Mouse (Mus musculus) forebrain, embryonic 11.5 days (tissue): ENCODE data around the gene Parva. TPM values are rescaled to one million over a fixed set of nuclear protein-coding genes. Genes with fewer than 3 reads are reported as not detected.

Source experiments
- ATAC-seq: fragments of 200-750 bp; cut with Nextera tagmentation; replicated peaks from 2 replicates; pipeline ENCODE4 v1.8.0; 2017; ENCODE audit warnings: moderate TSS enrichment; ENCODE audit not compliant: low FRiP score
- DNase-seq: peaks from one replicate; pipeline ENCODE4 v3.0.0-alpha.2; 2017; ENCODE audit warnings: low spot score
- H3K27ac ChIP-seq: fragments of 300-500 bp; sonication (generic); 2 replicates; pipeline ENCODE4 v1.5.1; 2014; ENCODE audit warnings: low read depth, low read length
- H3K27me3 ChIP-seq: fragments of 300-500 bp; sonication (generic); 2 replicates; pipeline ENCODE4 v1.6.1; 2014; ENCODE audit warnings: mild to moderate bottlenecking, low read length, mixed read lengths; ENCODE audit not compliant: control insufficient read depth, insufficient read depth
- H3K36me3 ChIP-seq: fragments of 300-500 bp; sonication (generic); 2 replicates; pipeline ENCODE4 v1.6.1; 2014; ENCODE audit warnings: mild to moderate bottlenecking, low read length, moderate library complexity, mixed read lengths; ENCODE audit not compliant: control insufficient read depth, insufficient read depth
- H3K4me1 ChIP-seq: fragments of 300-500 bp; sonication (generic); replicated peaks from 2 replicates; pipeline ENCODE4 v1.6.1; 2014; ENCODE audit warnings: low read length, mixed read lengths; ENCODE audit not compliant: control insufficient read depth, insufficient read depth
- H3K4me2 ChIP-seq: fragments of 300-500 bp; sonication (generic); 2 replicates; pipeline ENCODE4 v1.6.1; 2014; ENCODE audit warnings: low read depth, mild to moderate bottlenecking, low read length, moderate library complexity, mixed read lengths; ENCODE audit not compliant: severe bottlenecking
- H3K4me3 ChIP-seq: fragments of 300-500 bp; sonication (generic); 2 replicates; pipeline ENCODE4 v1.5.1; 2014; ENCODE audit warnings: low read depth, low read length
- H3K9ac ChIP-seq: fragments of 300-500 bp; sonication (generic); 2 replicates; pipeline ENCODE4 v1.6.1; 2014; ENCODE audit warnings: low read length
- H3K9me3 ChIP-seq: fragments of 300-500 bp; sonication (generic); 2 replicates; pipeline ENCODE4 v1.6.1; 2016; ENCODE audit warnings: low read length, mixed read lengths; ENCODE audit not compliant: control insufficient read depth
- WGBS: fragments of 180-500 bp; shearing (Covaris S2); extraction: QIAGEN DNeasy Blood & Tissue Kit; methylation state at CpG from one replicate; pipeline ENCODE4 v1.1.7; 2014; 5-methylcytosine and 5-hydroxymethylcytosine counted together
- polyA plus RNA-seq: library from polyadenylated mRNA; unstranded; fragments of >200 nt; fragmentation: Nextera tagmentation; extraction: Ambion mirVana; gene quantifications from 2 replicates; pipeline ENCODE4 v1.2.1, GENCODE M21; 2014

Parva gene
- polyA plus RNA-seq, 1 experiment from 2014 or later, result 64.5 TPM

GRCm38 (mm10) chr7:112502845-112503244 lies 75.5 kb downstream of the Parva start:
- H3K4me3 ChIP-seq, result no peak overlapping the region
- 68% methylated on average over 5 of the region's 5 CpGs for WGBS
- H3K9ac ChIP-seq, result no peak overlapping the region
- H3K9me3 ChIP-seq, result no peaks in the 10 kb centered on the region
- ATAC-seq (no peak), DNase-seq (no peak)
- H3K27me3 ChIP-seq, result no peaks in the 10 kb centered on the region
- H3K4me2 ChIP-seq, result no peak overlapping the region
- H3K4me1 ChIP-seq, result 0 out of 2 replicates have a peak, but pooled peaks cover 2% of the 10 kb centered on the region
- H3K36me3 ChIP-seq, result no peaks in the 10 kb centered on the region
- H3K27ac ChIP-seq, result no peak overlapping the region

GRCm38 (mm10) chr7:112503448-112503847 lies 76.1 kb downstream of the Parva start:
- no peak overlapping the region for H3K9ac ChIP-seq
- H3K4me3 ChIP-seq, result no peak overlapping the region
- no peaks in the 10 kb centered on the region for H3K27me3 ChIP-seq
- H3K36me3 ChIP-seq, result no peaks in the 10 kb centered on the region
- no peaks in the 10 kb centered on the region for H3K9me3 ChIP-seq
- DNase-seq, result no peak
- WGBS, result 69% methylated on average over 6 of the region's 6 CpGs
- no peak overlapping the region for H3K4me2 ChIP-seq
- no peak overlapping the region for H3K27ac ChIP-seq
- no peak for ATAC-seq
- H3K4me1 ChIP-seq, result 0 out of 2 replicates have a peak, but pooled peaks cover 2% of the 10 kb centered on the region

DNA sequence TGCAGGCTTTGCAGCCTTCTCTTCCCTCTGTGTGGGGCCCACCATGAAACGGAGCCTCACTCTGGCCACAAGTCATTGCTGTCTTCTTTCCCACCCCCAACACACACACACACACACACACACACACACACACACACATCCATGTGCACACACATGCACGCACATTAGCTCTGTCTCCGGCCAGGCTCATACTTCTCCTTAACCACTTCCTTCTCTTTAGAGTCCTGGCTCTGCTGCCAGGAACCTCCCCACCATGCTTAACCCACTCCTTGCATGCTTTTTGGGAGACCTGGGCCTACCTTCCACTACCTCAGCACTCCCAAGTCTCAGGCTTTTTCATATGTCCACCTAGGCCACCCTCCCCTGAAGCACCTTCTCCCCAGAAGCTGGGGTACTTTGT lies 76.6 kb downstream of the Parva start:
- WGBS, result 87% methylated on average over 3 of the region's 3 CpGs
- H3K4me2 ChIP-seq, result no peak overlapping the region
- ATAC-seq (no peak), DNase-seq (no peak)
- H3K27me3 ChIP-seq, result no peaks in the 10 kb centered on the region
- no peak overlapping the region for H3K9ac ChIP-seq
- no peaks in the 10 kb centered on the region for H3K9me3 ChIP-seq
- H3K36me3 ChIP-seq, result no peaks in the 10 kb centered on the region
- H3K27ac ChIP-seq, result no peak overlapping the region
- no peak overlapping the region for H3K4me3 ChIP-seq
- H3K4me1 ChIP-seq, result 0 out of 2 replicates have a peak, but pooled peaks cover 2% of the 10 kb centered on the region

DNA sequence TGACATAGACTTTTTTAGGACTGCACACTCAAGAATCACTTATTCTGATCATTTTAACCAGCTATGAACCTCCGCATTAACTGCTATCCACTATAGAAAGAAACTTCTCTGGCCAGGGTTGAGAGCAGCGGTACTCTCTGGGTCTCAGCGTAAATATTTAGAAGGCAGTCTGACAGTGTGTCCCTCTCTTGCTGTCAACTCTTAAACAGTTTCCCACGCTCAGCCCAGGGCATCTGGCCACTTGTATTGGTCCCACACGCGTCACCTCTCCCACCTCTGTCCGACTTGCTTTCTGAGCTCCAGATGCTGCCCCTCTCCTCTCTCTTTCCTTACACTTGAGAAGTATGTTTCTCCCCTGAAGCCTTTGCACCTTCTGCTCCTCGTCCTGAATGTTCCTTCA lies 81.8 kb downstream of the Parva start:
- H3K4me3 ChIP-seq, result no peak overlapping the region
- ATAC-seq (no peak), DNase-seq (no peak)
- H3K4me2 ChIP-seq, result no peak overlapping the region
- no peaks in the 10 kb centered on the region for H3K27me3 ChIP-seq
- H3K27ac ChIP-seq, result no peak overlapping the region
- H3K4me1 ChIP-seq, result 0 out of 2 replicates have a peak, but pooled peaks cover 4% of the 10 kb centered on the region
- no peak overlapping the region for H3K9ac ChIP-seq
- H3K36me3 ChIP-seq, result no peaks in the 10 kb centered on the region
- WGBS, result 80% methylated on average over 8 of the region's 8 CpGs
- H3K9me3 ChIP-seq, result no peaks in the 10 kb centered on the region

GRCm38 (mm10) chr7:112510336-112511048 lies 83.2 kb downstream of the Parva start:
- Histone ChIP-seq H3K27me3 (no peaks in the 10 kb centered on the region), H3K4me1 (0 out of 2 replicates have a peak, but pooled peaks cover 4% of the 10 kb centered on the region), H3K36me3 (no peaks in the 10 kb centered on the region), H3K4me2 (no peak overlapping the region), H3K4me3 (no peak overlapping the region), H3K9ac (no peak overlapping the region), H3K27ac (no peak overlapping the region), H3K9me3 (no peaks in the 10 kb centered on the region)
- 30% methylated on average over 10 of the region's 10 CpGs for WGBS
- ATAC-seq, result no peak
- DNase-seq, result no peak

- ATAC-seq (no peak), DNase-seq (no peak)
- H3K4me2 ChIP-seq, result no peak overlapping the region
- no peaks in the 10 kb centered on the region for H3K36me3 ChIP-seq
- H3K4me3 ChIP-seq, result no peak overlapping the region
- H3K27ac ChIP-seq, result no peak overlapping the region
- no peaks in the 10 kb centered on the region for H3K27me3 ChIP-seq
- H3K9me3 ChIP-seq, result no peaks in the 10 kb centered on the region
- H3K9ac ChIP-seq, result no peak overlapping the region
- H3K4me1 ChIP-seq, result 0 out of 2 replicates have a peak, but pooled peaks cover 4% of the 10 kb centered on the region
- WGBS, result 76% methylated on average over 8 of the region's 8 CpGs
These were observed 84.0 kb downstream of the Parva start for GRCm38 (mm10) chr7:112511309-112511708.

DNA sequence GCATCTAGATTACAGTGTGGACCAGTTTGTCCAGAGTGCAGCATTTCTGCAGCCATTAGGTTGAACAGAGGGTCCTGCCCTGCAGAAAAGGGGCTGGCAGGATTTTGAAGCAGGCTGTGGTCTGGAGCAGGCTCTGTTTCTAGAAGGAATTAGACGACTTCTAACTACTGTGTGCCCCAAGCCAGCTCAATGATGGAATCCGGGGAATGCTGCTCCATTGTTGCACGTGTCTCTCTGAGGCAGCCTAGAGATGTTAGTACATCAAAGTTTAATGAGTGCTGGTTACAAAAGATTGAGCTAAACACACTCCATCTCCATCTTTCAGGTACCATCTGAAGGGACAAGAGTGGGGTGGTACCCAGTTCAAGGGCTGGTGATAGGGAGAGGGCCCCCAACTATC lies 85.0 kb downstream of the Parva start:
- Histone ChIP-seq H3K9ac (no peak overlapping the region), H3K4me2 (no peak overlapping the region), H3K4me1 (0 out of 2 replicates have a peak, but pooled peaks cover 4% of the 10 kb centered on the region), H3K9me3 (no peaks in the 10 kb centered on the region), H3K4me3 (no peak overlapping the region), H3K27me3 (no peaks in the 10 kb centered on the region), H3K27ac (no peak overlapping the region), H3K36me3 (no peaks in the 10 kb centered on the region)
- no peak for DNase-seq
- 28% methylated on average over 3 of the region's 3 CpGs for WGBS
- no peak for ATAC-seq

- 84% methylated on average over 1 of the region's 1 CpGs for WGBS
- H3K4me3 ChIP-seq, result no peak overlapping the region
- H3K4me1 ChIP-seq, result 0 out of 2 replicates have a peak, but pooled peaks cover 4% of the 10 kb centered on the region
- no peaks in the 10 kb centered on the region for H3K9me3 ChIP-seq
- no peak overlapping the region for H3K9ac ChIP-seq
- H3K27me3 ChIP-seq, result no peaks in the 10 kb centered on the region
- DNase-seq, result no peak
- no peak overlapping the region for H3K4me2 ChIP-seq
- no peak overlapping the region for H3K27ac ChIP-seq
- no peaks in the 10 kb centered on the region for H3K36me3 ChIP-seq
- no peak for ATAC-seq
These were observed 85.6 kb downstream of the Parva start for GRCm38 (mm10) chr7:112512895-112513294.

DNA sequence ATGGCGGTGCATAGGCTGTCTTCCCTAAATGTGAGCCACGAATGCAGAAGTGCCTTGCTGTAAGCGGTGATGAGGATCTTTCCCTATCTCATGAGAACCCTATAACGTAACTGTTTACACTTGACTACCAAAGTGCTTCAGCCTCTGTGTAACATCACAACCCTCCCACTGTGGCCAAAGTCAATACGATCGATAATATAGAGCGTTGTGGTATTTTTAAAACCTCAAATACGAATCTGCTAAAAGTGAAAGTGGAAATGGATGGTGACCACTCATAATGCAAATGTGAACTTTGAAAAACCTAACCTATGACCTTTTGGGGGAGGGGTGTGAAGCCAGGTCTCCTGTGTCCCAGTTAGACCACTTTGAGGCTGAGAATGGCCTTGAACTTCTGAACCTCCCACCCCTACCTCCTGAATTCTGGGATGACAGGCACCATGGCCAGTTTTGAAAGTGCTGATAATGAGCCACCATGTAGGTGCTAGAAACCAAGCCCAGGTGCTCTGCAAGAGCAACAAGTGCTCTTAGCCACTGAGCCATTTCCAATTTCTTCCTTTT lies 87.4 kb downstream of the Parva start:
- H3K4me2 ChIP-seq, result no peak overlapping the region
- H3K9ac ChIP-seq, result no peak overlapping the region
- H3K36me3 ChIP-seq, result no peaks in the 10 kb centered on the region
- ATAC-seq, result no peak
- H3K27me3 ChIP-seq, result no peaks in the 10 kb centered on the region
- 96% methylated on average over 8 of the region's 8 CpGs for WGBS
- H3K4me3 ChIP-seq, result no peak overlapping the region
- H3K4me1 ChIP-seq, result 0 out of 2 replicates have a peak, but pooled peaks cover 4% of the 10 kb centered on the region
- DNase-seq, result no peak
- H3K9me3 ChIP-seq, result no peaks in the 10 kb centered on the region
- no peak overlapping the region for H3K27ac ChIP-seq
